Mouse (Mus musculus): Measurements from ENCODE around the gene Mfap4.

GRCm38 (mm10) chr11:61487936-61488335 lies 2.7 kb downstream of the Mfap4 start:
- TF ChIP-seq CTCF (IDR thresholded peaks at IDR 0.05) = no peak
- TF ChIP-seq EP300 (IDR thresholded peaks at IDR 0.05) = no peak

All from lung, postnatal 0 days (tissue).